ENCODE assay signal across 22 mouse cellular contexts in the genomic region with DNA sequence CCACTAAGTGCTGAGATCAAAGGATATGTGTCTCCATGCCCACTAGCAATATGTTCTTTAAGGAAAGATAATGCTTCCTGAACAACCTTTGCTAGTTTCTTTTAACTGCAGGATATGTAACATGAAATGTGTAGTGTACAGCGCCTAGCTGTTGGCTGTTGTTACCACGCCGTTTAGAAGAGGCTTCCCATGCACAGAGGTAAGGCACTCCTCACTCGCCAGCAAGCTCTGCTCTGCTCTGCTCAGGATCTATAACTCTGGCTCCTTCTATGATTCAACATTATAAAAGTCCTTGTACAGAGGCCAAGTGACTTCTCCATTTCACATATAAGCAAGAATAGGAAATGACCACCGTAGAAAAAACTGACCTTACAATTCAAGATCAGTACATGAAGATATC. TPM values are rescaled to one million over a fixed set of nuclear protein-coding genes. Genes with fewer than 3 reads are reported as not detected.
A peak's percentile ranks its signal among the peaks of the same experiment; 100 is the strongest.
DNase-seq lines count a peak whose midpoint lies in the region; ATAC-seq and TF ChIP-seq lines count a peak whose summit lies in the region.
"Had no signal": no experiment of that assay in that cellular context is flagged by ENCODE, and none has a peak within 500 bp of the region (broad histone marks: within the 10 kb centered on the region; RNA-seq: fewer than 3 reads in every experiment).

No protein-coding gene starts in this region.

- peak; percentile 55 for DNase-seq in heart, adult 11 months
- DNase-seq in lung, postnatal 0 days (ENCODE audit: low spot score): peak; percentile 14
- no peak for DNase-seq in lung, postnatal 14 days
- DNase-seq: adrenal gland, adult 2 months; adrenal gland, postnatal 10 days; adrenal gland, postnatal 25 days; cerebellum, adult 11 months; cerebellum, adult 18-20 months; cerebellum, adult 8-10 months; cerebellum, adult 9-11 months; cerebellum, postnatal 14 days; cerebellum, postnatal 36 days; embryo, embryonic 11 days had no signal

- TF ChIP-seq EP300 in lung, postnatal 0 days (IDR thresholded peaks at IDR 0.05): no peak

- no peak overlapping the region for H3K4me3 ChIP-seq in heart, embryonic 12.5 days
- H3K4me3 ChIP-seq in lung, postnatal 0 days (ENCODE audit: low read depth, low read length): no peak overlapping the region
- no peak overlapping the region for H3K4me3 ChIP-seq in intestine, embryonic 16.5 days (ENCODE audit: low read length)
- H3K4me3 ChIP-seq: embryonic facial prominence, embryonic 13.5 days; embryonic facial prominence, embryonic 15.5 days; erythroblast, embryonic 14.5 days; forebrain, embryonic 10.5 days; forebrain, embryonic 12.5 days had no signal

- H3K9me3 ChIP-seq in heart, embryonic 12.5 days (replicated peaks): no peaks in the 10 kb centered on the region
- no peaks in the 10 kb centered on the region for H3K9me3 ChIP-seq in lung, postnatal 0 days (ENCODE audit: low read length)
- no peaks in the 10 kb centered on the region for H3K9me3 ChIP-seq in intestine, embryonic 16.5 days (ENCODE audit: control insufficient read depth, low read length)
- H3K9me3 ChIP-seq: embryonic facial prominence, embryonic 13.5 days; embryonic facial prominence, embryonic 15.5 days; forebrain, embryonic 10.5 days; forebrain, embryonic 12.5 days had no signal

- no peak for ATAC-seq in heart, embryonic 12.5 days (ENCODE audit: insufficient number of reproducible peaks, low FRiP score)
- no peak for ATAC-seq in lung, postnatal 0 days
- ATAC-seq in intestine, embryonic 16.5 days: no peak
- ATAC-seq: forebrain, embryonic 14.5 days; forebrain, embryonic 16.5 days had no signal

- H3K36me3 ChIP-seq in heart, embryonic 12.5 days: peaks cover 58% of the 10 kb centered on the region
- H3K36me3 ChIP-seq in lung, postnatal 0 days (ENCODE audit: insufficient read depth, low read length): peaks cover 18% of the 10 kb centered on the region; the same call in 1 of the 2 replicates
- H3K36me3 ChIP-seq in intestine, embryonic 16.5 days (ENCODE audit: control insufficient read depth, insufficient read depth, low read length): peaks cover 13% of the 10 kb centered on the region

- H3K4me2 ChIP-seq in heart, embryonic 12.5 days: no peak overlapping the region
- no peak overlapping the region for H3K4me2 ChIP-seq in lung, postnatal 0 days (replicated peaks; ENCODE audit: low read depth, low read length)
- no peak overlapping the region for H3K4me2 ChIP-seq in intestine, embryonic 16.5 days (ENCODE audit: low read depth, low read length)
- H3K4me2 ChIP-seq: embryonic facial prominence, embryonic 13.5 days; embryonic facial prominence, embryonic 15.5 days; forebrain, embryonic 12.5 days had no signal

- H3K4me1 ChIP-seq in heart, embryonic 12.5 days (replicated peaks): peaks cover 6% of the 10 kb centered on the region
- no peaks in the 10 kb centered on the region for H3K4me1 ChIP-seq in lung, postnatal 0 days (ENCODE audit: insufficient read depth, low read depth, low read length)
- H3K4me1 ChIP-seq in intestine, embryonic 16.5 days (ENCODE audit: control insufficient read depth, insufficient read depth, low read length): no peaks in the 10 kb centered on the region
- H3K4me1 ChIP-seq: embryonic facial prominence, embryonic 13.5 days; embryonic facial prominence, embryonic 15.5 days; forebrain, embryonic 10.5 days; forebrain, embryonic 12.5 days had no signal

- no peaks in the 10 kb centered on the region for H3K27me3 ChIP-seq in heart, embryonic 12.5 days (replicated peaks)
- no peaks in the 10 kb centered on the region for H3K27me3 ChIP-seq in lung, postnatal 0 days (replicated peaks; ENCODE audit: insufficient read depth, low read length)
- no peaks in the 10 kb centered on the region for H3K27me3 ChIP-seq in intestine, embryonic 16.5 days (replicated peaks; ENCODE audit: control insufficient read depth, insufficient read depth, low read length)
- H3K27me3 ChIP-seq: embryonic facial prominence, embryonic 13.5 days; embryonic facial prominence, embryonic 15.5 days; forebrain, embryonic 12.5 days had no signal

- H3K27ac ChIP-seq in heart, embryonic 12.5 days (ENCODE audit: poor library complexity, severe bottlenecking): no peak overlapping the region
- no peak overlapping the region for H3K27ac ChIP-seq in lung, postnatal 0 days (ENCODE audit: low read length)
- no peak overlapping the region for H3K27ac ChIP-seq in intestine, embryonic 16.5 days (ENCODE audit: low read length)
- H3K27ac ChIP-seq: embryonic facial prominence, embryonic 13.5 days; embryonic facial prominence, embryonic 15.5 days; forebrain, embryonic 10.5 days; forebrain, embryonic 12.5 days had no signal

- 76% methylated on average over 5 of the region's 5 CpGs for WGBS in heart, embryonic 12.5 days
- 71% methylated on average over 5 of the region's 5 CpGs for WGBS in lung, postnatal 0 days
- WGBS in intestine, embryonic 16.5 days: 91% methylated on average over 5 of the region's 5 CpGs

- no peak for TF ChIP-seq CTCF in lung, postnatal 0 days (IDR thresholded peaks at IDR 0.05)

- H3K9ac ChIP-seq in heart, embryonic 12.5 days: no peak overlapping the region
- H3K9ac ChIP-seq in lung, postnatal 0 days (replicated peaks; ENCODE audit: low read depth): no peak overlapping the region
- no peak overlapping the region for H3K9ac ChIP-seq in intestine, embryonic 16.5 days (ENCODE audit: low read depth, low read length)
- H3K9ac ChIP-seq: embryonic facial prominence, embryonic 13.5 days; embryonic facial prominence, embryonic 15.5 days; forebrain, embryonic 12.5 days had no signal

RNA-seq across cellular contexts. Expression of gene Scaf4, which starts 24.7 kb away (rescaled TPM):
- 27.3 and 29.7 TPM in 2 replicates for polyA plus RNA-seq in heart, embryonic 12.5 days (2016; fragmentation: Nextera tagmentation; extraction: Ambion mirVana)
- polyA plus RNA-seq in lung, postnatal 0 days (2015; fragmentation: Nextera tagmentation; extraction: Ambion mirVana): 12.1 and 12.9 TPM in 2 replicates
- 15.4 and 18.1 TPM in 2 replicates for polyA plus RNA-seq in intestine, embryonic 16.5 days (2015; fragmentation: Nextera tagmentation; extraction: Ambion mirVana)

RNA-seq across cellular contexts. Expression of gene Sod1, which starts 39.1 kb away (rescaled TPM):
- polyA plus RNA-seq in heart, embryonic 12.5 days (2016; fragmentation: Nextera tagmentation; extraction: Ambion mirVana): 875 and 884 TPM in 2 replicates
- polyA plus RNA-seq in lung, postnatal 0 days (2015; fragmentation: Nextera tagmentation; extraction: Ambion mirVana): 1,664 and 1,843 TPM in 2 replicates
- polyA plus RNA-seq in intestine, embryonic 16.5 days (2015; fragmentation: Nextera tagmentation; extraction: Ambion mirVana): 1,142 and 1,262 TPM in 2 replicates
